Mouse (Mus musculus) heart, adult 2 months (tissue): ENCODE results near the gene Tcea2.
A peak's percentile ranks its signal among the peaks of the same experiment; 100 is the strongest.

ENCODE experiments used
- CTCF ChIP-seq: fragments of 200-600 bp; IDR thresholded peaks from 2 replicates; pipeline ENCODE4 v1.8.1; 2022; ENCODE audit warnings: antibody characterized with exemption, mild to moderate bottlenecking, moderate library complexity
- POLR2A ChIP-seq: fragments of 200-500 bp; IDR thresholded peaks from 2 replicates; pipeline ENCODE4 v1.6.1; 2011; ENCODE audit warnings: mild to moderate bottlenecking, low read depth, low read length, control low read depth; ENCODE audit not compliant: insufficient read depth

GRCm38 (mm10) chr2:181706668-181707067 lies 26.6 kb downstream of the Tcea2 start:
- no peak for TF ChIP-seq POLR2A
- TF ChIP-seq CTCF = peak; percentile 76
